Mouse (Mus musculus) forebrain, embryonic 11.5 days (tissue): ENCODE data around the gene Zdhhc9. TPM values are rescaled to one million over a fixed set of nuclear protein-coding genes. Genes with fewer than 3 reads are reported as not detected.

ENCODE experiments used
- ATAC-seq: fragments of 200-750 bp; cut with Nextera tagmentation; replicated peaks from 2 replicates; pipeline ENCODE4 v1.8.0; 2017; ENCODE audit warnings: moderate TSS enrichment; ENCODE audit not compliant: low FRiP score
- DNase-seq: peaks from one replicate; pipeline ENCODE4 v3.0.0-alpha.2; 2017; ENCODE audit warnings: low spot score
- H3K27ac ChIP-seq: fragments of 300-500 bp; sonication (generic); 2 replicates; pipeline ENCODE4 v1.5.1; 2014; ENCODE audit warnings: low read depth, low read length
- H3K27me3 ChIP-seq: fragments of 300-500 bp; sonication (generic); 2 replicates; pipeline ENCODE4 v1.6.1; 2014; ENCODE audit warnings: mild to moderate bottlenecking, low read length, mixed read lengths; ENCODE audit not compliant: control insufficient read depth, insufficient read depth
- H3K36me3 ChIP-seq: fragments of 300-500 bp; sonication (generic); 2 replicates; pipeline ENCODE4 v1.6.1; 2014; ENCODE audit warnings: mild to moderate bottlenecking, low read length, moderate library complexity, mixed read lengths; ENCODE audit not compliant: control insufficient read depth, insufficient read depth
- H3K4me1 ChIP-seq: fragments of 300-500 bp; sonication (generic); replicated peaks from 2 replicates; pipeline ENCODE4 v1.6.1; 2014; ENCODE audit warnings: low read length, mixed read lengths; ENCODE audit not compliant: control insufficient read depth, insufficient read depth
- H3K4me2 ChIP-seq: fragments of 300-500 bp; sonication (generic); 2 replicates; pipeline ENCODE4 v1.6.1; 2014; ENCODE audit warnings: low read depth, mild to moderate bottlenecking, low read length, moderate library complexity, mixed read lengths; ENCODE audit not compliant: severe bottlenecking
- H3K4me3 ChIP-seq: fragments of 300-500 bp; sonication (generic); 2 replicates; pipeline ENCODE4 v1.5.1; 2014; ENCODE audit warnings: low read depth, low read length
- H3K9ac ChIP-seq: fragments of 300-500 bp; sonication (generic); 2 replicates; pipeline ENCODE4 v1.6.1; 2014; ENCODE audit warnings: low read length
- H3K9me3 ChIP-seq: fragments of 300-500 bp; sonication (generic); 2 replicates; pipeline ENCODE4 v1.6.1; 2016; ENCODE audit warnings: low read length, mixed read lengths; ENCODE audit not compliant: control insufficient read depth
- WGBS: fragments of 180-500 bp; shearing (Covaris S2); extraction: QIAGEN DNeasy Blood & Tissue Kit; methylation state at CpG from one replicate; pipeline ENCODE4 v1.1.7; 2014; 5-methylcytosine and 5-hydroxymethylcytosine counted together
- polyA plus RNA-seq: library from polyadenylated mRNA; unstranded; fragments of >200 nt; fragmentation: Nextera tagmentation; extraction: Ambion mirVana; gene quantifications from 2 replicates; pipeline ENCODE4 v1.2.1, GENCODE M21; 2014

Zdhhc9 gene
- polyA plus RNA-seq, 1 experiment from 2014 or later, result 4.0 TPM

- H3K4me1 ChIP-seq, result no peaks in the 10 kb centered on the region
- H3K4me2 ChIP-seq, result no peak overlapping the region
- H3K27ac ChIP-seq, result no peak overlapping the region
- H3K27me3 ChIP-seq, result no peaks in the 10 kb centered on the region
- WGBS, result 71% methylated on average over 1 of the region's 1 CpGs
- H3K9me3 ChIP-seq, result no peaks in the 10 kb centered on the region
- DNase-seq, result no peak
- no peak for ATAC-seq
- H3K4me3 ChIP-seq, result no peak overlapping the region
- H3K9ac ChIP-seq, result no peak overlapping the region
- no peaks in the 10 kb centered on the region for H3K36me3 ChIP-seq
Observed at GRCm38 (mm10) chrX:48129167-48129566, 79.5 kb downstream of the Zdhhc9 start.

GRCm38 (mm10) chrX:48127502-48128218 lies 81.0 kb downstream of the Zdhhc9 start:
- ATAC-seq (no peak), DNase-seq (no peak)
- WGBS, result 87% methylated on average over 6 of the region's 6 CpGs
- Histone ChIP-seq H3K4me3 (no peak overlapping the region), H3K9me3 (no peaks in the 10 kb centered on the region), H3K9ac (no peak overlapping the region), H3K36me3 (no peaks in the 10 kb centered on the region), H3K4me2 (no peak overlapping the region), H3K27ac (no peak overlapping the region), H3K27me3 (no peaks in the 10 kb centered on the region), H3K4me1 (no peaks in the 10 kb centered on the region)

GRCm38 (mm10) chrX:48126903-48127476 lies 81.7 kb downstream of the Zdhhc9 start:
- no peak for DNase-seq
- H3K36me3 ChIP-seq, result no peaks in the 10 kb centered on the region
- H3K27me3 ChIP-seq, result no peaks in the 10 kb centered on the region
- no peak for ATAC-seq
- H3K4me3 ChIP-seq, result no peak overlapping the region
- no peaks in the 10 kb centered on the region for H3K9me3 ChIP-seq
- H3K4me2 ChIP-seq, result no peak overlapping the region
- no peak overlapping the region for H3K27ac ChIP-seq
- WGBS, result 58% methylated on average over 6 of the region's 6 CpGs
- no peaks in the 10 kb centered on the region for H3K4me1 ChIP-seq
- no peak overlapping the region for H3K9ac ChIP-seq

- Histone ChIP-seq H3K9ac (no peak overlapping the region), H3K27me3 (no peaks in the 10 kb centered on the region), H3K4me1 (no peaks in the 10 kb centered on the region), H3K4me2 (peak overlapping the region; percentile 9; the same call in 1 of the 2 replicates), H3K9me3 (no peaks in the 10 kb centered on the region), H3K27ac (no peak overlapping the region), H3K36me3 (no peaks in the 10 kb centered on the region), H3K4me3 (no peak overlapping the region)
- ATAC-seq (peak; percentile 61; the same call in 1 of the 2 replicates), DNase-seq (peak; percentile 82)
- WGBS, result 26% methylated on average over 17 of the region's 17 CpGs
Observed at GRCm38 (mm10) chrX:48124132-48125071, 84.3 kb downstream of the Zdhhc9 start.

Other genes starting within 250 kb of the Zdhhc9 start
- gene Apln, start 174.0 kb downstream of the Zdhhc9 start, polyA plus RNA-seq, result 3.8 and 4.0 TPM in 2 replicates
- gene Xpnpep2, start 100.2 kb downstream of the Zdhhc9 start, polyA plus RNA-seq, result 1.5 and 2.2 TPM in 2 replicates
- gene Sash3, start 62.4 kb downstream of the Zdhhc9 start, polyA plus RNA-seq, result 0.67 and 0.80 TPM in 2 replicates
- gene Utp14a, start 48.0 kb upstream of the Zdhhc9 start, polyA plus RNA-seq, result 25.7 and 25.9 TPM in 2 replicates
- 7.9 and 8.1 TPM in 2 replicates for gene Bcorl1, start 132.5 kb upstream of the Zdhhc9 start, polyA plus RNA-seq